In the genomic region with DNA sequence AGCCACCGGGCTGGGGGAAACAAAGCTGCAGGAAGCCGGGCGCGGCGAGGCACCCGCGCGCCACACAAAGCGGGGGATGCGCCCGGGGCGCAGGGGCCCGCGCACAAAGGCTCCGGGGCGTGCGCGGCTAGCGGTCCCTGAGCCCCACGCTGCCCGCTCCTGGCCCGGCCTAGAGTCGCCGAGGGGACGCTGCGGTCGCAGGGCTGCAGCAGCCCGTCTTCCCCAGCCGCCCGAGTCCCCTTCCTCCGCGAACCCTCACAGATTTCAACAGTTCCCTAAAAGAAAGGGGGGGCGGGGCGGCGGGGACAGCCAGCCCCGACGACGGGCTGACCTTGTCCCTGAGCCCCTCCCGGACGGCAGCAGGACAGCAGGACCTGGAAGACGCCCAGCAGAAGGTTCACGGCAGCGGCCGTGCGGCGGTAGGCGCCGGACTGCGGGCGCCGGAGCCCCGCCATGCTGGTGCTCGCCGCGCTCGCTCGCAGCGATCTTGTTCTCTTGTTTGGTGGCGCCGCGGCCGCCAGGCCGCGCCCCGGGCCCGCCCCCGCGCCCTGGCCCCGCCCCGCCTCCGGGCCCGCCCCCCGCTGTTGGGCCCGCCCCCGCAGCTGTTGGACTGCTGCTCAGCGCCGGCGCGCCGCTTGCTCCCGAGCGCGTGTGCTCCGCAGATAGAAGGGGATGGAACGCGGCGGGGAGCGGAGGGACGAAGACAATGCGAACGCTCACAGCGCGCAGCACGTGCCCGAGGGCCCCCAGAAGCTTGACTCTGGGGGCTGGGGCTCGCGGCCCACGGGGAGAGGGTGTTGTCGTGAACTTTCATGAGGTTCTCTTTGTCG, we compare ENCODE assay signal across 8 mouse cellular contexts. TPM values are rescaled to one million over a fixed set of nuclear protein-coding genes. Genes with fewer than 3 reads are reported as not detected.
A peak's percentile ranks its signal among the peaks of the same experiment; 100 is the strongest.
DNase-seq lines count a peak whose midpoint lies in the region; ATAC-seq and TF ChIP-seq lines count a peak whose summit lies in the region.

A gene (minus strand): TSS at position 530 of the 830 bp plus-strand sequence.

- H3K4me2 ChIP-seq in hindbrain, embryonic 16.5 days (ENCODE audit: low read length), result peak within 1 kb of the TSS; percentile 97

- H3K27me3 ChIP-seq in hindbrain, embryonic 16.5 days (replicated peaks; ENCODE audit: control insufficient read depth, insufficient read depth, low read length), result no peaks in the 10 kb centered on the region

- H3K4me1 ChIP-seq in hindbrain, embryonic 16.5 days (ENCODE audit: control insufficient read depth, insufficient read depth, low read depth, low read length), result peaks cover 15% of the 10 kb centered on the region

- no peak for TF ChIP-seq CTCF in gastrocnemius, adult 2 months (IDR thresholded peaks at IDR 0.05)

- H3K27ac ChIP-seq in gastrocnemius, adult 2 months, result peak within 1 kb of the TSS; percentile 92
- peak within 1 kb of the TSS; percentile 96 for H3K27ac ChIP-seq in hindbrain, embryonic 16.5 days (ENCODE audit: low read depth, low read length)

- no peaks in the 10 kb centered on the region for H3K36me3 ChIP-seq in hindbrain, embryonic 16.5 days (ENCODE audit: control insufficient read depth, insufficient read depth, low read length)

- under 1% methylated on average over 90 of the region's 100 CpGs for WGBS in hindbrain, embryonic 16.5 days

- peak; percentile 76 to 92 for DNase-seq in cerebellum, postnatal 4 days (ENCODE audit: low spot score in 2 of 2)
- DNase-seq in gastrocnemius, adult 2 months, result peak; percentile 90
- peak; percentile 51 to 60 for DNase-seq in left cerebral cortex, adult 8-10 months (ENCODE audit: low spot score in 2 of 2)
- DNase-seq in right cerebral cortex, adult 2 months (ENCODE audit: low spot score in 2 of 2), result peak; percentile 56 to 60
- peak; percentile 80 for DNase-seq in urinary bladder, postnatal 4 days (ENCODE audit: low spot score in 2 of 2)

- peak; percentile 33 for ATAC-seq in activated CD4-positive, CD25-positive, alpha-beta regulatory T cell, adult 4 months
- ATAC-seq in hindbrain, embryonic 16.5 days, result peak; percentile 94
- ATAC-seq in megakaryocyte, adult 5-6 weeks (ENCODE audit: poor library complexity, severe bottlenecking), result peak; percentile 62

- peak within 1 kb of the TSS; percentile 98 for H3K9ac ChIP-seq in hindbrain, embryonic 16.5 days (ENCODE audit: low read depth, low read length)

- peak within 1 kb of the TSS; percentile 98 for H3K4me3 ChIP-seq in gastrocnemius, adult 2 months
- peak within 1 kb of the TSS; percentile 93 for H3K4me3 ChIP-seq in hindbrain, embryonic 16.5 days (ENCODE audit: low read length)

- intact Hi-C loops in gastrocnemius, adult 2 months (cut with DNase I), result loop anchor here (2.0 to 5.0 kb wide), 5 partner anchors 21 to 93 kb away; no protein-coding TSS in a partner anchor

- H3K9me3 ChIP-seq in hindbrain, embryonic 16.5 days (ENCODE audit: control insufficient read depth, low read length), result no peaks in the 10 kb centered on the region

RNA-seq across cellular contexts. Expression of the gene that starts here (rescaled TPM):
- polyA plus RNA-seq in activated CD4-positive, CD25-positive, alpha-beta regulatory T cell, adult 4 months (2017; shearing (Covaris generic)), result 10 to 100 TPM; 28.5 to 36.1 TPM
- total RNA-seq in gastrocnemius, adult 2 months (2021), result 10 to 100 TPM; 12.0 to 17.4 TPM
- 34.6 and 45.2 TPM in 2 replicates for polyA plus RNA-seq in hindbrain, embryonic 16.5 days (2015; fragmentation: Nextera tagmentation; extraction: Ambion mirVana)
- total RNA-seq in left cerebral cortex, adult 8-10 months (2022), result 10 to 100 TPM; 17.5 to 23.7 (median 18.6) TPM
- total RNA-seq in megakaryocyte, adult 5-6 weeks (2015), result 40.0 and 63.5 TPM in 2 replicates
- 29.7 and 40.2 TPM in 2 replicates for total RNA-seq in megakaryocyte, adult 5-6 weeks (2017)

Comparison
In these comparisons a context has a peak if more than half of its experiments do, and no peak if none do; other contexts are left out.
1. Peak in every context shown above with its lines: DNase-seq, ATAC-seq, H3K4me3 ChIP-seq and H3K27ac ChIP-seq.
2. ATAC-seq: peak in every context shown above with its lines; median percentile 94 in hindbrain, embryonic 16.5 days; 62 in megakaryocyte, adult 5-6 weeks; 33 in activated CD4-positive, CD25-positive, alpha-beta regulatory T cell, adult 4 months.